Mouse (Mus musculus) heart, adult 8-10 months (tissue): Measurements from ENCODE around the gene Irf8. TPM values are rescaled to one million over a fixed set of nuclear protein-coding genes. Genes with fewer than 3 reads are reported as not detected.

Experiments
- DNase-seq: peaks from one replicate; pipeline ENCODE4 v3.0.0; 2022; ENCODE audit warnings: low spot score
- total RNA-seq, 4 experiments: library from RNA; stranded (reverse); gene quantifications; 2 replicates each; pipeline ENCODE4 v1.2.4; 2022

The Irf8 gene
- total RNA-seq, 4 experiments from 2014 or later, result 2.6 to 4.0 (median 4.0) TPM

GRCm38 (mm10) chr8:120747286-120747685 is 11.1 kb downstream of the Irf8 start:
- no peak for DNase-seq

DNA sequence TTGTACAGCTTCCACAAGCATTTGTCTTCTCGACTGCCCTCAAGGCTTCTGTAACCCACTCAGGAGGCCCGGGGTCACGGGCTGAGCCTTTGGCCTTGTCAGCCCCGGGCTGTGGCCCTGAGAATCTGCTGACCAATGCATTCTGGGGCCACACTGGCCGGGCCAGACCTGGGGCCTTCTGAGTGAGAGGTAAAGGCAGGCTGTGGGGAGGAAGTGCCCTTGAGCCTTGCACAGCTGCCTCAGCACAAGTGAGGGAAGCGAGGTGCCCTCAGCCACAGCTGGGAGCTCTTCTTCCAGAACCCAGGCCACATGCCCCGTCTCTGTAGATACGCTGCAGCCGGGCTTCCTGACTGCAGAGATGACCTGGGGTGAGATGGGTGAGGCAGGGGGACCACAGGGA is 14.5 kb downstream of the Irf8 start:
- no peak for DNase-seq

DNA sequence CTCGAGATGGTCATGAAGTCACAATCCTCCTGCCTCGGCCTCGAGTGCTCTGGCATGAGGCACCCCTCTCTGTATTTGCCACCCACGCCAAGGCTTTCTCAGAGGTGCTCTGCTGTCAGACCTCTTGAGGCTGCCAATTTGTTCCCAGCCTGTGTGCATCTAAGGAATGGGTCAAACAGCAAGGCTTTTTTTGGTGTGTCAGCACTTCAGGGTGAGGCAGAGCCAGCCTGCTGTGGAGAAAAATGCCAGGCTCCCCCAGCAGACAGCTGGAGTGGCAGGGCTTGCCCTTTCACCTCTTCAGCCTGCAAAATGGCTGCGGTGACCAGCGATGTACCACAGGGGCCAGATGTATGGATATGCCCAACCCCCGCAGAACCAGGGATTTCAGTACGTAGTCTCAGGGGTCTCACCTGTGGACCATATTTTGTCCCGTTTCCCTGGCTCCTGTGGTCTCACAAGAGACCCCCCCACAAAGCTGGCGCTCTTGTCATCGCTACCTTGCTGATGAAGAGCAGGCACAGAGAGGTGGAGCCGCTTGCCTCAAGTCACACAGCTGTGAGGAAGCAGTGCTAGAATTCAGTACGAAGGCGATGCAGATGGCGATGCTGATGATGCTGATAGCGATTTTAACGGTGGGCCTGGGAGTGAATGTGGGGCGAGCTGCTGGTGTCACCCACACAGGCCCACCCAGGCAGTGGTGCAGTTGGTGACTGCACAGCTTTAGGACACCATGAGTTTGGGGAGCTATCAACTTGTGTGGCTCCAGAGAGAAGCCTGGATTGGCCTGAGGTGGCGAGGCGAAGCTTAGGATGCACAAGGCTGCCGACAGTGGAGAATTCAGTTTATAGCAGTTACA is 15.3 kb downstream of the Irf8 start:
- DNase-seq, result no peak

- peak; percentile 82 for DNase-seq
Observed at GRCm38 (mm10) chr8:120752082-120752452, 15.9 kb downstream of the Irf8 start.

- no peak for DNase-seq
Observed at GRCm38 (mm10) chr8:120753476-120753875, 17.3 kb downstream of the Irf8 start.

DNA sequence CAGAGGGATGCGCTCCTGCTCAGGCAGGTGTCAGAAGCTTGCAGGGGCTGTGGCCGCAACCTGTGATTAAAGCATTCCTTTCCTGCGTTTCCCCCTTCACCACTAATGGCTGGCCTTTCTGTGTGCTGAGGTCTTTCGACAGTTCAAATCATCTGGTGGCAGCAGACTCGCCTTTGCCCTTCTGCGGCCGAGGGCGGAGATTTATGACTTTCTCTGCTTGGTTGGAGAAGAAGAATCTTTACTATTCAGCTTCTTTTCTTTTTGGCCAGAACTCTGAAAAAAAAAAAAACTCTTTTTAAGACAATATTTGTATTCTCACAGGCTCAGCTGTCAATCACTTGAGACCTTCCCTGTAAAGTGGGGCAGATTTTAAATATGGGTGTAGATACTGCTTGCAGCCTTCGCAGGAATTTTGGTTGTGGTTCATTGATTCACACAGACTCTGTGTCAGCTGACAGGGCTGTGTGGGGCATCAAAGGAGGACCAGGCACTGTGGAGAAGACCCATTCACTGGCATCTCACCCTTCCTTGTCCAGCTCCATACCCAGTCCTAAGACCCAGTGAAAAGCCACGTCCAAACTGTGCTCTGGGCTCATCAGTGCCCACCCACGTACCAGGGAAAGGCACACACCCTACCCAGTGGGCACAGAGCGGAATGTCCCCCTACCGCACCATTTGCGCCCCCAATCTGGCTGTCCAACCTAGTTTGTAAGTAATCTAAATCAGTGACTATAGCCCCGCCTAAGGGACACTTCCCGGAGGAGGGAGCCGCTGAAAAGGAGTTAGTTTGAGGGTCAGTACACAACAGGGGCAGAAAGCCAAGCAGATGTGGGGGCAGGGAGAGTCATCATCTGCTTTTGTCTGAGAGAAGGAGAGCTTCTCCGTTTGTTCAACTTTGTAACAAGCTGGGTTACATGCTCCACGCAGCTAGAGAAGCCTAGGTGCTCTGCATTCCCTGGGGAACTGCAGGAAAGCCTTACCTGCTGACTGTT is 19.4 kb downstream of the Irf8 start:
- no peak for DNase-seq

DNA sequence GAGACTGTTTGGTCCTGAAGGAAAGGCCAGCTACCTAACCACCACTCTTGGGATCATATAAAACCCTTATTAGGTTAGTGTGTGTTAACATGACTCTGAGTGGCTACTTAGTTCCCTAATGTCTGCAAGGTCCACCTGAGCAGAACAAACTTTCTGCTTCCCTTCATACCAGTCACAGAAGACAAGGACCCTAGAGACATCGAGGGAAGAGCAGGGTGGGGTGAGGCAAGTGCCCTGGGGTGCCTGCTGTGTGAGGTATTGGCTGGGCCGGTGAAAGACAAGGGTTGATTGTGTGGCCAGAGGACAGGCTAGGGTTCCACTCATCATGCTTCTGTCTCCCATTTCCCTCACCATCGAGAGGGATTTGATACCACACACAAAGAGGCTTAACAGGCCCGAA is 21.8 kb downstream of the Irf8 start:
- DNase-seq, result no peak

- DNase-seq, result no peak
Observed at GRCm38 (mm10) chr8:120759847-120760246, 23.7 kb downstream of the Irf8 start.

- DNase-seq, result no peak
Observed at GRCm38 (mm10) chr8:120760341-120761215, 24.4 kb downstream of the Irf8 start.

DNA sequence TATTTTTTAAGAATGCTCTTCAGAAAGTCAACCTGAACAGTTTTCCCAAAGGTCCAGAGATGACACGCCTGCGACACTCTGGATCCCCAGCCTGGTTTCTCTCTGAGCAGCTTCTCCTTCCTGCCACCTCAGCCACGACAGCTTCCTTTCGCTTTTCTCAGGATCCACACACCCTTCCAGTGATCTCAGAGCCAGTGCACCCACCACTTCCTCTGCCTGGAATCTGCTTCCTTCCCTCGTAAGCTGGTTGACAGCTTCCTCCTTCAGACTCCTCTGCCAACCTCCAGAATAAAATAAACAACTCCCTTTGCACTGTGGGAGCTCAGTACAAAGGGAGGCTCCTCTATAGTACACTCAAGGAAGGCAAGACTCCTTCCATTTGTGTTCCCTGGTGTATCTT is 27.1 kb downstream of the Irf8 start:
- DNase-seq, result peak; percentile 24

DNA sequence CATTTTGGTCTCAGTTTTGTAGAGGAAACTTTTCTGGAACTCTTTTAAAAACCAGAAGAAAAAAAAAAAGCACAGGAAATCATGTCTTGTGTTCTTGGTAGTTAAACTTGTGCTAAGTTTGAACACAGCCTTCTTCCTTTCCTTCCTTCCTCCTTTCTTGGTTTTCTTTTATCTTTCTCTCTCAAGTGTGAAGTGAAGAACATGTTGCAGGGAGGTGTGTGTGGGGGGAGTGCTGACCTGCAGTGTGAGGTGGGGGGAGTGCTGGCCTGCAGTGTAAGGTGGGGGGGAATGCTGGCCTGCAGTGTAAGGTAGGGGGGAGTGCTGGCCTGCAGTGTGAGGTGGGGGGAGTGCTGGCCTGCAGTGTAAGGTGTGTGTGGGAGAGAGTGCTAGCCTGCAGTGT is 28.5 kb downstream of the Irf8 start:
- no peak for DNase-seq

DNA sequence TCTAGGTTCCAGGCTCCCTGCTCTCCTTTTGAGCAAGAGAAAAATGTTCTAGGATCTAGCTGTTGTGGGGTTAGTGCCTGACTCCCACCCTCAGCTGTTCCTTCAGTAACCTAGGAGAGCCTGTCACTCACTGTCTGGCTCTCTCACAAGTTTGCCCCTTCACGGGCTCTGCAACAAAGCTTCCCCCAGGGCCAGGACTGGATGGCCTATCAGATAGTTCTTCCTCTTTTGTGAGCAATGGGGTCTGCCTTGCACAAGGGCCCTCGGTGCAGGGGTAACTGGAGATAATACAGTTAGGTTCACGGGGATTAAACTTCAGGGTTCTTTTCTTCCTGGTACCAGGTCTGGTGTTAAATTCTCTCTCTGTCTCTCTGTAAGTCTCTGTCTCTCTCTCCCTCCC is 30.5 kb downstream of the Irf8 start:
- no peak for DNase-seq

GRCm38 (mm10) chr8:120768454-120769218 is 32.5 kb downstream of the Irf8 start:
- DNase-seq, result no peak

DNA sequence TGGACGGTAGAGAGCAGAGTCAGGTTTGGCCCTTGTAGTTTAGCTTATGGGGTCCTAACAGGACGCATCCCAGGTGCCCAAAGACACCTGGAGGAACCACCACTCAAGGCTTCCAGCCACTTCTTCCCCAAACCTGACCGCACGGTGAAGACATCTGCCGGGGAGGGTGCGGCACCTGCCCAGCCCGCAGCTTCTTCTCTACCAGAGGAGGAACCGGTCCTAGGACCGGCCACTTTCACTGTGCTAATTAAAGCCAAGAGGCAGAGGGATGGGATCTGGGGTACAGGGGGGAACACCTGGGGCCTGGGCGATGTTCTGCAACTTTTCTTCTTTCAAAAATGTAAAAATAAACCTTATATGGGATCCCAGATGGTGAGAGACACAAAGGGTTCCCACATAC is 41.0 kb downstream of the Irf8 start:
- no peak for DNase-seq

GRCm38 (mm10) chr8:120777732-120778131 is 41.6 kb downstream of the Irf8 start:
- DNase-seq, result no peak

DNA sequence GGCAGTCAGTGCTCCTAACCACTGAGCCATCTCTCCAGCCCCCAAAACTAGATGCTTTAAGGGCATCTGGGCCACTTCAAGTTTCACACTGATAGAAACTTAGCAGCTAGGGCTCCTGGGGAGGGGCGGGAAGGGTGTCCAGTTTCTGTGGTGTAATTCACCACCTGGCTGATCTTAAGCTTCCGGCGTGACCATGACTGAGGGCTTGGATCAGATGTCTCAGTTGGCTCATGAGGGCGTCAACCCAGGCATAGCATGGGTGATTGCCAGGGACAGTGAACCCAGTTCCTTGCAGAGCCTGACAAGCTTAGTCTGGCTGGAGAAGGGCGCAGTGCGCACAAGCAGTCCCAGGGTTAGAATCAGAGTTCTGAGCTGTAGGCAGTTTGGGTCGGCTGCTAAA is 42.9 kb downstream of the Irf8 start:
- no peak for DNase-seq

DNA sequence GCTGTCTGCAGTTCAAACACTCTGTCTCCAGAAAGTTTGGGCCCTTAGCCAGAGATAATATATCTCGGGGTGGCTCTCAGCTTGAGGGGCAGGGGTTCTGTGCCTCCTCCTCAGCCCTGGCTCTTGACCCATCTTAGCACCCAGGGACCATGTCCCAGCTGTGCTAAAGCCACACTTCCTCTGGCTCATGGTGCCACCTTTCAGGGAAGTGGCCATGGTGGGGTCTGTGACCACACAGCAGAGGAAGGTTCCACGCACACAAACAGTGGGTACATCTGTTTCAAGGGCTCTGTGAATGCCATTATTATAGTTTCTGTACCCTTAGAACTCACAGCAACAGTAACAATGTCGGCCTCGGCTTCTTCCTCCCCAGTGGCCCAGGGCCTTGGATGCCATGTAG is 47.6 kb downstream of the Irf8 start:
- DNase-seq, result no peak

GRCm38 (mm10) chr8:120786753-120787152 is 50.6 kb downstream of the Irf8 start:
- no peak for DNase-seq

- no peak for DNase-seq
Observed at GRCm38 (mm10) chr8:120787631-120788030, 51.5 kb downstream of the Irf8 start.

DNA sequence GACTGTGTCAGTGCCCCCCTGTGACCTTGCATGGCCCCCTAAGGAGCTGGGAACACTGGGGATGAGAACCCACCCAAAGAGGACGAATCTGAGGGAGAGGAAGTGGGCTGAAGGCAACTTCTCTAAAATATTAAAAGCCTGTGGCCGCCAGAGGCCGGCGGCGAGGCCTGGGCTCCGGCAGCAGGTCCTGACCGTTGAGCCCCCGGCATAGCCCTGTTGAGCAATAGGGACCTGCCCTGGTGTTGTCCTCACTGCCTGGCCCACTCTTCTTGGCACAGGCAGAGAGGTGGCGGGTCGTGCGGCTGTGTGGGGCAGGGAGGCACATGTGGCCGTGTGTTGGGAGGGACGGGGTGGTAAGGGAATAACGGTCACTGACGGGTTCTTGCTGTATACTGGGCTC is 56.6 kb downstream of the Irf8 start:
- no peak for DNase-seq
